In genomic region chr2:24090921-24091320, GRCm38 (mm10) we compare ENCODE assay signal across 34 mouse cellular contexts. TPM values are rescaled to one million over a fixed set of nuclear protein-coding genes. Genes with fewer than 3 reads are reported as not detected.
"Had no signal": no experiment of that assay in that cellular context is flagged by ENCODE, and none has a peak within 500 bp of the region (broad histone marks: within the 10 kb centered on the region; RNA-seq: fewer than 3 reads in every experiment).

No protein-coding gene starts in this region.

- DNase-seq: cerebellum, adult 2 months; cerebellum, adult 8-10 months; cerebellum, adult 9-10 months; cerebellum, adult 9-11 months; cerebellum, postnatal 14 days; cerebellum, postnatal 25 days; cerebellum, postnatal 36 days; embryo, embryonic 11 days; forebrain, postnatal 0 days; gastrocnemius, adult 2 months; gastrocnemius, postnatal 10 days; gastrocnemius, postnatal 14 days; gastrocnemius, postnatal 25 days; gastrocnemius, postnatal 36 days; heart, adult 11 months; heart, adult 18-20 months; heart, adult 2 months had no signal

- H3K4me3 ChIP-seq: embryonic facial prominence, embryonic 10.5 days; embryonic facial prominence, embryonic 12.5 days; embryonic facial prominence, embryonic 13.5 days; embryonic facial prominence, embryonic 15.5 days; erythroblast, embryonic 14.5 days; forebrain, embryonic 10.5 days; forebrain, embryonic 12.5 days; forebrain, embryonic 13.5 days; forebrain, embryonic 15.5 days; gastrocnemius, adult 2 months; heart, adult 2 months had no signal

- H3K4me1 ChIP-seq: embryonic facial prominence, embryonic 10.5 days; embryonic facial prominence, embryonic 12.5 days; embryonic facial prominence, embryonic 13.5 days; embryonic facial prominence, embryonic 15.5 days; forebrain, embryonic 10.5 days; forebrain, embryonic 12.5 days; forebrain, embryonic 13.5 days; forebrain, embryonic 15.5 days had no signal

- H3K27me3 ChIP-seq: embryonic facial prominence, embryonic 12.5 days; embryonic facial prominence, embryonic 13.5 days; embryonic facial prominence, embryonic 15.5 days; forebrain, embryonic 12.5 days; forebrain, embryonic 13.5 days; forebrain, embryonic 15.5 days had no signal

- H3K9me3 ChIP-seq: embryonic facial prominence, embryonic 10.5 days; embryonic facial prominence, embryonic 12.5 days; embryonic facial prominence, embryonic 13.5 days; embryonic facial prominence, embryonic 15.5 days; forebrain, embryonic 10.5 days; forebrain, embryonic 12.5 days; forebrain, embryonic 13.5 days; forebrain, embryonic 15.5 days had no signal

- H3K36me3 ChIP-seq: embryonic facial prominence, embryonic 10.5 days; embryonic facial prominence, embryonic 12.5 days; embryonic facial prominence, embryonic 13.5 days; embryonic facial prominence, embryonic 15.5 days; forebrain, embryonic 10.5 days; forebrain, embryonic 12.5 days; forebrain, embryonic 15.5 days had no signal

- H3K27ac ChIP-seq: embryonic facial prominence, embryonic 10.5 days; embryonic facial prominence, embryonic 12.5 days; embryonic facial prominence, embryonic 13.5 days; embryonic facial prominence, embryonic 15.5 days; forebrain, embryonic 10.5 days; forebrain, embryonic 12.5 days; forebrain, embryonic 13.5 days; forebrain, embryonic 15.5 days; gastrocnemius, adult 2 months; heart, adult 2 months had no signal

RNA-seq across cellular contexts. Expression of gene Tbpl2, which starts 5.5 kb away (rescaled TPM):
- polyA plus RNA-seq: cerebellum, adult 2 months; cortical plate, adult 2 months; embryonic facial prominence, embryonic 10.5 days; embryonic facial prominence, embryonic 11.5 days; embryonic facial prominence, embryonic 12.5 days; embryonic facial prominence, embryonic 13.5 days; embryonic facial prominence, embryonic 14.5 days; embryonic facial prominence, embryonic 15.5 days; erythroblast, embryonic 14.5 days; forebrain, embryonic 10.5 days; forebrain, embryonic 11.5 days; forebrain, embryonic 12.5 days; forebrain, embryonic 13.5 days; forebrain, embryonic 14.5 days; forebrain, embryonic 15.5 days; forebrain, embryonic 16.5 days; forebrain, postnatal 0 days; frontal cortex, adult 2 months; heart, adult 2 months; heart, embryonic 11.5 days had no signal

RNA-seq across cellular contexts. Expression of gene Hnmt, which starts 41.7 kb away (rescaled TPM):
- polyA plus RNA-seq: erythroblast, embryonic 14.5 days had no signal
